Mouse (Mus musculus) myocyte (in vitro differentiated cells): ENCODE data around the gene Procr. TPM values are rescaled to one million over a fixed set of nuclear protein-coding genes. Genes with fewer than 3 reads are reported as not detected.
A peak's percentile ranks its signal among the peaks of the same experiment; 100 is the strongest.

ENCODE experiments used
- H3K27me3 ChIP-seq: one replicate; pipeline ENCODE4 v1.6.1; 2011; ENCODE audit not compliant: control insufficient read depth, insufficient read depth, insufficient read length
- H3K36me3 ChIP-seq: one replicate; pipeline ENCODE4 v1.6.1; 2011; ENCODE audit not compliant: control insufficient read depth, insufficient read depth
- H3K4me2 ChIP-seq: one replicate; pipeline ENCODE4 v1.6.1; 2011; ENCODE audit warnings: low read depth, control low read depth
- H3K4me3 ChIP-seq: one replicate; pipeline ENCODE4 v1.5.1; 2011; ENCODE audit warnings: mild to moderate bottlenecking, control low read depth, moderate library complexity
- H3K79me2 ChIP-seq: one replicate; pipeline ENCODE4 v1.6.1; 2011; ENCODE audit not compliant: control insufficient read depth, insufficient read depth
- H3ac ChIP-seq: one replicate; pipeline ENCODE4 v1.6.1; 2011; ENCODE audit not compliant: control insufficient read depth, insufficient read length
- CEBPB ChIP-seq: IDR thresholded peaks from 2 replicates; pipeline ENCODE4 v1.6.1; 2011; ENCODE audit warnings: mild to moderate bottlenecking, moderate library complexity; ENCODE audit not compliant: poor library complexity, insufficient read depth, severe bottlenecking
- E2F4 ChIP-seq: IDR thresholded peaks from one replicate; pipeline ENCODE4 v1.6.1; 2011; ENCODE audit warnings: mild to moderate bottlenecking, control low read depth, moderate library complexity; ENCODE audit not compliant: insufficient read depth
- MAX ChIP-seq: IDR thresholded peaks from one replicate; pipeline ENCODE4 v1.6.1; 2011; ENCODE audit warnings: low read depth, mild to moderate bottlenecking, control low read depth
- MYOD1 ChIP-seq, 3 experiments: IDR thresholded peaks; one replicate each; pipeline ENCODE4 v1.6.1; 2011; ENCODE audit warnings: control low read depth in 2 of 3, low read depth in 2 of 3, mild to moderate bottlenecking in 2 of 3, moderate library complexity in 1 of 3; ENCODE audit not compliant: insufficient read length in 2 of 3, control insufficient read depth in 1 of 3
- MYOG ChIP-seq, 3 experiments: IDR thresholded peaks; one replicate each; pipeline ENCODE4 v1.6.1; 2011; ENCODE audit warnings: control low read depth in 2 of 3, low read depth in 2 of 3, mild to moderate bottlenecking in 2 of 3; ENCODE audit not compliant: insufficient read length in 2 of 3, control insufficient read depth in 1 of 3, insufficient read depth in 1 of 3
- POLR2A ChIP-seq: IDR thresholded peaks from one replicate; pipeline ENCODE4 v1.6.1; 2011; ENCODE audit warnings: low read depth, mild to moderate bottlenecking, control low read depth, moderate library complexity; ENCODE audit not compliant: insufficient read length
- POLR2AphosphoS2 ChIP-seq: IDR thresholded peaks from one replicate; pipeline ENCODE4 v1.6.1; 2011; ENCODE audit warnings: low read depth, control low read depth; ENCODE audit not compliant: insufficient read length
- REST ChIP-seq: IDR thresholded peaks from one replicate; pipeline ENCODE4 v1.6.1; 2011; ENCODE audit warnings: mild to moderate bottlenecking, control low read depth, moderate library complexity; ENCODE audit not compliant: insufficient read depth, insufficient read length
- SRF ChIP-seq: IDR thresholded peaks from one replicate; pipeline ENCODE4 v1.6.1; 2011; ENCODE audit warnings: low read depth; ENCODE audit not compliant: control insufficient read depth, insufficient read length
- TCF12 ChIP-seq: IDR thresholded peaks from one replicate; pipeline ENCODE4 v1.6.1; 2011; ENCODE audit warnings: mild to moderate bottlenecking, control low read depth; ENCODE audit not compliant: poor library complexity, insufficient read depth, severe bottlenecking
- TCF3 ChIP-seq: IDR thresholded peaks from one replicate; pipeline ENCODE4 v1.6.1; 2011; ENCODE audit warnings: low read depth, control low read depth; ENCODE audit not compliant: insufficient read length
- USF1 ChIP-seq: IDR thresholded peaks from one replicate; pipeline ENCODE4 v1.6.1; 2011; ENCODE audit warnings: low read depth, mild to moderate bottlenecking, control low read depth, moderate library complexity
- polyA plus RNA-seq: library from polyadenylated mRNA; unstranded; fragments of >200 nt; fragmentation: generic; extraction: Trizol; gene quantifications from one replicate; pipeline ENCODE4 v1.2.1, GENCODE M21; 2012; ENCODE audit warnings: missing spikeins

The Procr gene
- polyA plus RNA-seq, 1 experiment = 2.7 TPM

- no peak overlapping the region for H3K4me2 ChIP-seq
- peaks cover 63% of the 10 kb centered on the region for H3K27me3 ChIP-seq
- no peak overlapping the region for H3K4me3 ChIP-seq
- no peak overlapping the region for H3ac ChIP-seq
- H3K36me3 ChIP-seq = no peaks in the 10 kb centered on the region
- H3K79me2 ChIP-seq = no peaks in the 10 kb centered on the region
- TF ChIP-seq TCF3 (no peak), USF1 (no peak), CEBPB (no peak), POLR2AphosphoS2 (no peak), SRF (no peak), REST (no peak), E2F4 (no peak), MYOG (IDR thresholded peaks at IDR 0.05; ENCODE audit: control insufficient read depth in 1 of 3, insufficient read depth in 1 of 3, insufficient read length in 2 of 3, low read depth in 2 of 3) (no peak), MYOD1 (IDR thresholded peaks at IDR 0.05; ENCODE audit: control insufficient read depth in 1 of 3, insufficient read length in 2 of 3, low read depth in 2 of 3) (no peak), TCF12 (no peak), MAX (no peak), POLR2A (no peak)
These were observed 22.7 kb downstream of the Procr start for GRCm38 (mm10) chr2:155773664-155774063.

- Histone ChIP-seq H3K36me3 (no peaks in the 10 kb centered on the region), H3K79me2 (no peaks in the 10 kb centered on the region), H3K27me3 (peaks cover 66% of the 10 kb centered on the region), H3ac (no peak overlapping the region), H3K4me2 (no peak overlapping the region), H3K4me3 (no peak overlapping the region)
- TF ChIP-seq E2F4 (no peak), MAX (no peak), REST (no peak), MYOD1 (IDR thresholded peaks at IDR 0.05; ENCODE audit: control insufficient read depth in 1 of 3, insufficient read length in 2 of 3, low read depth in 2 of 3) (no peak)
These were observed 23.5 kb downstream of the Procr start for GRCm38 (mm10) chr2:155774261-155774926.

GRCm38 (mm10) chr2:155774927-155775684, 24.2 kb downstream of the Procr start, which contains the start of gene Mmp24:
Mmp24 (plus strand) TSS chr2:155775342.
- TF ChIP-seq SRF = no peak
- TF ChIP-seq USF1 = no peak
- no peak for TF ChIP-seq POLR2A
- TF ChIP-seq REST = no peak
- TF ChIP-seq MAX = no peak
- no peak for TF ChIP-seq POLR2AphosphoS2
- TF ChIP-seq TCF12 = no peak
- no peak for TF ChIP-seq E2F4
- TF ChIP-seq MYOD1 (IDR thresholded peaks at IDR 0.05; ENCODE audit: control insufficient read depth in 1 of 3, insufficient read length in 2 of 3, low read depth in 2 of 3) = no peak
- TF ChIP-seq MYOG (IDR thresholded peaks at IDR 0.05; ENCODE audit: control insufficient read depth in 1 of 3, insufficient read depth in 1 of 3, insufficient read length in 2 of 3, low read depth in 2 of 3) = no peak
- TF ChIP-seq CEBPB = no peak
- TF ChIP-seq TCF3 = no peak
- no peaks in the 10 kb centered on the region for H3K79me2 ChIP-seq
- H3K4me2 ChIP-seq = peak within 1 kb of the TSS; percentile 6
- H3K27me3 ChIP-seq = peaks cover 66% of the 10 kb centered on the region
- H3K36me3 ChIP-seq = no peaks in the 10 kb centered on the region
- H3K4me3 ChIP-seq = no peak within 1 kb of the TSS
- no peak within 1 kb of the TSS for H3ac ChIP-seq

- TF ChIP-seq MYOD1 (IDR thresholded peaks at IDR 0.05; ENCODE audit: control insufficient read depth in 1 of 3, insufficient read length in 2 of 3, low read depth in 2 of 3) (no peak), MYOG (IDR thresholded peaks at IDR 0.05; ENCODE audit: control insufficient read depth in 1 of 3, insufficient read depth in 1 of 3, insufficient read length in 2 of 3, low read depth in 2 of 3) (peak in 1 of 3 experiments; percentile 27), CEBPB (no peak), REST (peak; percentile 96), E2F4 (no peak)
- Histone ChIP-seq H3K4me3 (no peak overlapping the region), H3K36me3 (no peaks in the 10 kb centered on the region), H3K4me2 (peak overlapping the region; percentile 6), H3K27me3 (peaks cover 68% of the 10 kb centered on the region), H3K79me2 (no peaks in the 10 kb centered on the region), H3ac (no peak overlapping the region)
These were observed 24.9 kb downstream of the Procr start for GRCm38 (mm10) chr2:155775685-155776263.
